Mouse (Mus musculus): ENCODE data around the gene Apopt1.

DNA sequence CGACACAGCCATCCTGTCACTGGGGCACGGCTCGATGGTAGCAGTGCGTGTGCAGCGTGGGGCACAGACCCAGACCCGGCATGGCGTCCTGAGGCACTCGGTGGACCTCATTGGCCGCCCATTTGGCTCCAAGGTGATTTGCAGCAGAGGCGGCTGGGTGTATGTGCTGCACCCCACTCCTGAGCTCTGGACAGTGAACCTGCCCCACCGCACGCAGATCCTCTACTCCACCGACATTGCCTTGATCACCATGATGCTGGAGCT, 34.5 kb upstream of the Apopt1 start:
- TF ChIP-seq EP300 (optimal IDR thresholded peaks at IDR 0.05): no peak
- TF ChIP-seq CTCF (IDR thresholded peaks at IDR 0.05; ENCODE audit: low read depth): no peak

Data from stomach, postnatal 0 days (tissue).